Mouse (Mus musculus) heart, postnatal 25 days (tissue): ENCODE results near the gene Mad1l1. TPM values are rescaled to one million over a fixed set of nuclear protein-coding genes. Genes with fewer than 3 reads are reported as not detected.
"Not testable (repeated sequence)": the region's sequence is repeated elsewhere in the genome, so short reads cannot be mapped to it uniquely, and the experiment has no call there.

Source experiments
- DNase-seq: peaks from one replicate; pipeline ENCODE4 v3.0.0; 2022; ENCODE audit warnings: low spot score
- intact Hi-C: fragments of 180-260 bp; cut with DNase I; formaldehyde crosslinking; loops from one replicate; pipeline ENCODE4 v1.15.1; 2025
- total RNA-seq, 2 experiments: library from RNA; stranded (reverse); gene quantifications; 2 replicates each; pipeline ENCODE4 v1.2.3; 2021

Gene Mad1l1
- 10 to 100 TPM; 10.0 to 11.0 TPM for total RNA-seq

DNA sequence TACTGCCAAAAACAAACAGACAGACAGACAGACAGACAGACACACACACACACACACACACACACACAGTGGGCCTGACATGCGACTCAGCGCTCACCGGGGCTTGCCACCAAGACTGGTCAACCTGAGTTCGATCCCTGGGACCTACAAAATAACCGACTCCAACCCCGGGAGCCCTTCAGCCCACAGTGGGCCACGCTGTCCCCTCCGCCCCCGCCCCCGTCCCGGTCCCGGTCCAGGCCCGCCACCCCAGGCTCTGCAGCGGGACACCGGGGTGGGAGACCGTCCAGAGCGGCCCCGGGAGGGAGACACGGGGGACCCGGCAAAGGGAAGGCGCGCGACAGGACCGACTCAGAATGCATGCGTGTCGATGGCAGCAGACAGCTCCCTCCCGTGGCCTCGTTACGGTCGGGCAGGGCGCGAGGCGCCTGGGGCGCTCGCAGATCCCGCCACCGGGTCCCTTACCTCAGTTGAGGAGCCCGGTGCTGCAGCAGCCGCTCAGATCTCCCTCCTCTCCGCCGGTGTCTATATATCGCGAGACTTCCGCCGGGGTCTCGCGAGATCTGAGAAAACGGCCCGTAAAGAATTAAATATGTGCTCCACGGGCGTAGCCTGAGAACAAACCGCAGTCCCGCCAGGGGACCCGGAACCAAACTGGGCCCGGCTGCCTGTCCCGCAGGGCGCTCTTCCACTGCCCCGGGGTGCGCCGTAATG is at the start of gene Mad1l1, which contains the start of gene Nudt1:
Gene Mad1l1 (minus strand): TSS at position 511 of the 714 bp plus-strand sequence.
Gene Nudt1 (plus strand): TSS at position 615 of the 714 bp plus-strand sequence.
- DNase-seq, result peak; percentile 91
- intact Hi-C loops, result no loop called here

DNA sequence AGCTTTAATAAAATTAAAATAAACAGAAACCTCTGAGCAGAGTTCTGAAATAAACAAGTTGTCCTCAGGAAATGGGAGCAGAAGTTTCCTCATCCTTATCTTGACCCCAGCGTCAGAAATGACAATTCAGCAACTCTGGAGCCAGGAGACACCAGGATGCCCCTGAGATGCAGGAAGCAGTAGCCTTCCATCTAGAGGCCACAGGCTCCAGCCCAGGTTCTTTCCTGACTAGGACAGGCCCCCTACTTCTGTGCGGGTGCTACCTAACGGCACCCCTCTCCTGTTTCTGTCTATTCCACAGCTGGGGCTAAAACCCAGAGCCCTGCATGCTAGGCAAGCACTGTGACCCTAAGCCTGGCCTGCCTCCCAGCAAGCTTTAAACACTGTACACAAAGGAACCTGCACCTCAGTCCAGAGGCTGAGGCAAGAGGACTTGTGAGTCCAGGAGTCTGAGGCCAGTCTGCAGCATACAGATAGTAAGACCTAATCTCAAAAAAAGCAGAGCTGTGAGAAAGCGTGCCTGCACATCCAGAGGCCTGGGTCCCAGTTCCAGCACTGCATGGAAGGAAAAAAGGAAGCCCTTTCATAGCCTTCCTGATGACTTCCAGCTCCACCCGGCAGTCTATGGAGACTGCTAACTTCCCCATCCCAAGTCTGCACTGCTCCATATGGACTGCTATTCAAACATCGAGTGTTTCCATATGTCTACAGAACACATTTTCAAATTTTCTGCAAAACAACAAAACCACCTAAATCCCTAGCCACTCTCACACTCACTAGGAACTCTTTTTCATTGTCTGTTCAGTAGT is 49.3 kb upstream of the Mad1l1 start:
- intact Hi-C loops, result no loop called here
- no peak for DNase-seq

DNA sequence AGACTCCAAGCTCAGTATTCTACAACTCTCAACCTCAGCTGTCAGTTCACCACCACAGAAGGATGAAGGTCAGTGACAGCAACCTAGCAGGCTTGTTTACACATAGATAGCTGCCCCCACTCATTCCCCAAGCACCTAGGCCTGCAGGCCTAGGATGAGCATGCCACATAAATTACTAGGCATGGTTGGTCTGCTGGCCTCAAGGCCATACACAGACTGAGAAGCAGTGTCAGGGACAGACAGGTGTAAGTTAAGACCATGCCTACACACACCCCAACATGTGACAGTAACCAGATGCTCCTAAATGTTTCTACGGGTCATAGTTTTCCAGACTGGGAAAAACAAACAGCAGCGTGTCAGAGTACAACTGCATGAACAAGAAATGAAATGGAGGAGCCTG is 48.1 kb upstream of the Mad1l1 start:
- intact Hi-C loops, result no loop called here
- DNase-seq, result no peak

DNA sequence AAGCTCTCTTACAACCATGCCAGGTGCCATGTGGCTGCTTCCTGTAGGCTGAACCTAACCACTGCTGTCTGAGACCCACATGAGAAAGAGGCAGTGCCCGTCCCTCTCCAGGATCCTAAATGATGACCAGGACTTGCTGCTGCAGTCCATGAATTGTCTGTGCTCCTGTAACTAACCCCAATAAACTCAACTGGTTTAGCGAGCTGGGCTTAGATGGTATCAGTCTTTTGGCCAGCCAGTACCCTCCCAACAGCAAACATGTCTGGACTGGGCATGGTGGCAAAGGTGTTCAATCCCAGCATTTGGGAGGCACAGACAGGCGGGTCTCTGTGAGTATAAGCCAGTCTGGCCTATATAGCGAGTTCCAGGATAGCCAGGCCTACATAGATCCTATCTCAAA is 47.6 kb upstream of the Mad1l1 start:
- intact Hi-C loops, result no loop called here

DNA sequence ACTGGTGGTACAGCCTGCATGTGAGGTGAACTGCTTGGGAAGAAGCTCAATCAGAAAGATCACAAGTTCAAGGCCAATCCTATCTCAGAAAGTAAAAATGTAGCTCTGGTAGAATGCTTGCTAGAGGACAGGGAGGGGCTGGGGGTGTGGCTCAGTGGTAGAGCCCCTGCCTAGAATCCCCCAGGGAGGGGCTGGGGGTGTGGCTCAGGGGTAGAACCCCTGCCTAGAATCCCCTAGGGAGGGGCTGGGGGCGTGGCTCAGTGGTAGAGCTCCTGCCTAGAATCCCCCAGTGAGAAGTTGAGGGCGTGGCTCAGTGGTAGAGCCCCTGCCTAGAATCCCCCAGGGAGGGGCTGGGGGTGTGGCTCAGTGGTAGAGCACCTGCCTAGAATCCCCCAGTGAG is 46.8 kb upstream of the Mad1l1 start:
- DNase-seq, intact Hi-C loops: not testable (repeated sequence)

More for the DNA sequence above, 47.6 kb upstream of the Mad1l1 start:
- no peak for DNase-seq

DNA sequence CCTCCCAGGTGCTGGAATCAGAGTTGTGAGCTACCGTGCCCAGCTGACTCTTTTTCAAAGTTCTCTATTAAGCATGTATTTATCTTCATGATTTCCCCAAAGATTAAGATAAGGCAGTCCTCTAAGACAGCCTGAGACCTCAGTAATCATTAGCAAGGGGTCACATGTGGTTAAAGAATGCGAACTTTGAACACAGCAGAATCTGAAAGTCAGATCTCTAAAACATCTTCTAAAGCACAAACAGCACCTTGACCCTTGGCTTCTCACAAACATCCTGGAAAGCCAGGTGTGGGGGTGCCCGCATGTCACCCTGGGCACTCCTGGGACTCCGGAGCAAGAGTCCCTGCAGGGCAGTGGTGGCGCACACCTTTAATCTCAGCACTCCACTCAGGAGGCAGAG is 43.1 kb upstream of the Mad1l1 start:
- intact Hi-C loops, result no loop called here
- DNase-seq, result no peak

DNA sequence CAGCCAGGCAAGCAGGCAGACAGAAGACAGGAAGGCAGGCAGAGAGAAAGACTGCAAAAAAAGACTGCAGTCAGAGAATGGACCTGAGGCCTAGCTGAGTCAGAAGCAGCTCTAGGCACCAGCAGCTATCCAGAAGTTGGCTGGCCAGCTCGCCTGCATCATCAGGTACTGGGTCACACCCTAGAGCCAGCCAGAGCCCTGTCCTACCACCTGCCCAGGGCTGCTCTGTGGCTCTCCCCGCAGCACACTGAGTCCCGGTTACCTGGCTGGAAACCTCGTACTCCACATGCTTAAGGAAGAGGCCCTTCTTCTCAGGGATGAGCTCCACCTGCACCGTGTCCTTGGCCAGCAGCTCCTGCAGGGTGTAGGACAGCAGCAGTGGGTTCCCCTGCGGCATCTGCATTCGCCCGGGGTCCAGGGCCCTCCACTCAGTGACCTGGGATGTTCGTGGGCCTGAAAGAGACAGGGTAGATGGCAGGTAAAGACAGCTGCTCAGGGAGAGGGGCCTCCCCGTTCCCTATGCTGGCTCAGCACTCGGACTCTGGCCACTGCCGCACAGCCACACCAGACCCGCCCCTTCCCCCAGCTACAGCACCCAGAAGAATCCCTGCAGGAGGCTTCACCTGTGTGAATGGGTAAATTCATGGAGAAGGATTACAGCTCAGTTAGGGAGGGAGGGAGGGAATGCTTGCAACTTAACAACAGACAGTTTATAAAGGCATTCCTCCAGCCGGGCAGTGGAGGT is 38.8 kb upstream of the Mad1l1 start:
- intact Hi-C loops, result loop anchor here (10.0 kb wide), 1 partner anchor 175 kb away; no protein-coding TSS in a partner anchor
- no peak for DNase-seq

DNA sequence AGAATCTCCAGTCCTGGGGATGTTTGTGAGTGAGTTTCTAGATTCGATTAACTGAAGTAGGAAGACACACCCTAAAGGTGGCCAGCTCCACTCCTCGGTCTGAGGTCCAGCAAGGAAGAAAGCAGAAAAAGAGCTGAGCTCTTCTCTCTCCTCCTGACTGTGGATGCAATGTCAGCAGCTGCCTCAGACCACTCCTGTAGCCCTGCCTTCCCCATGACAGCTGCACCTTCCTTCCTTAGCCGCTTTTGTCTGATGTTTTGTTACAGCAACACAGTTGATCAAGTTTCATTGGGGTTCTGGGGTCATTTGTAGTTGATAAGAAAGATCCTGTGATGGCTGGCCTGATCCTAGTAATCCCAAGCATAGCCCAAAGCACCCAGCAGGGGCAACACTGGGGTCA is 36.1 kb upstream of the Mad1l1 start:
- DNase-seq, result no peak
- intact Hi-C loops, result loop anchor here (10.0 kb wide), 1 partner anchor 177 kb away; no protein-coding TSS in a partner anchor

DNA sequence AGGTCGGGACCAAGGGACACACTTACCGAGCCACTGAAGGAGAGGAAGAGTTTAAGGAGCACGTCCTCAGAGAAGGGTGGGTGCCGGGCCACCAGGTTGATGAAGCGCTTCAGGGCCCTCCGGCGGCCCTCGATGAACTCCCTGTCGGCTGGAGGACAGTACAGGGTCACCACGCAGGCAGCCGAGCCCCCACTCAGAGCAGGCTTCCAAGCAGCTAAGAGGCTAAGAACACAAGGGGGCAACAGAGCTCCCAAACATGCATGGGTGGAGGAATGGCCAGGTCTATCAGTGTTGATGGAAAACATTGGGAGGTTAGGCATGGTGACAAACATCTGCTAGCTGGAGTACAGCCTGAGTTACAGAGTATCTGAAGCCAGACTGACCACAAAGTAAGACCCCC is 34.6 kb upstream of the Mad1l1 start:
- intact Hi-C loops, result loop anchor here (10.0 kb wide), 1 partner anchor 179 kb away; no protein-coding TSS in a partner anchor
- no peak for DNase-seq

DNA sequence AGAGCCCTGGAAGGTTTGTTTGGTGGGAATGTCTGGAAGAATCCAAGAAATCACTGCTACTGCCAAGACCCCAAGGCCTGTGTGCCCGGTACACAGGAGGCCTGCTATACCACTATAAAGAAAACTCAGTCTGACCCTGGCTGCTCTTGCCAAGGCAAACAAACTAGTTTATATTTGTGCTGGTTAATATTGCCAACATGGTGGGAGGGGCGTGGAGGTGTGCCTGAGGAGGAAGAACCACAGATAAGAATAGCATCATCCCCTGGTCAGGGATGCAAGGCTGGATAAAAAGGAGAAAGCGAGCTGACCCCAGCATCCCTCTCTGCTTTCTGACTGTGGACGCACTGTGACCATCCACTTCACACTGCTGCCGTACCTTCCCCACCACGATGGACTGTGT is 31.0 kb upstream of the Mad1l1 start:
- intact Hi-C loops, result loop anchor here (10.0 kb wide), 1 partner anchor 182 kb away; no protein-coding TSS in a partner anchor
- DNase-seq, result no peak

DNA sequence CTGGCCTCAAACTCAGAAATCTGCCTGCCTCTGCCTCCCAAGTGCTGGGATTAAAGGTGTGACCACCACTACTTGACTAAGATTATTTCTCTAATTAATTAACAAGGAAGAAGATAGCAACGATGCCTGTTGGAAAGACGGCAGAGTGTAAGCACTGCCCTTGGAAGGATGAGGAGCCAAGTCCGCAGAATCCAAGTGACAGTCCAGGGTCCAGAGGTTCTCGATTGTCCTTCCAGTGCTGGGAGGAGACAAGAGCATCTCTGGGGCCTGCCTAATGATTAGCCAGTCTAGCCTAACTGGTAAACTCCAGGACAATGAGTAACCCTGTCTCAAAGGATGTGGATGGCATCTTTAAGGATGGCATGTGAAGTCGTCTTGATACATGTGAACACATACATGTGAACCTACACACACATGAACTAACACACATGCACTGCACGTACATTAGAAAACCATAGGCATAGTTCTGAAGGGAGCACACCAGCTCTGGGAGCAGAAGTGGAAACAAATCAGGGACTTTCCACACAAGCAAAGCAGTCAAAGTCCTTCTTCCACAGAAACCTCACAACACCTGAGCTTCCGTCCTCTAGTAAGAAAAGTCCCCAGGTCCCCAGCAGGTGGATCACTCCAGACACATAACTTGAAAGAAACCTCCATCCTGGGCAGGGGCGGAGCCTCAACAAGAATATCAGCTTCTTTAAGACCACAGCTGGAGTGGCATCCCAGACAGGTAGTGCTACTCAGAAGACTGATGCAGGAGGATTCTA is 29.6 kb upstream of the Mad1l1 start:
- DNase-seq, result no peak
- intact Hi-C loops, result loop anchor here (10.0 kb wide), 1 partner anchor 184 kb away; no protein-coding TSS in a partner anchor

DNA sequence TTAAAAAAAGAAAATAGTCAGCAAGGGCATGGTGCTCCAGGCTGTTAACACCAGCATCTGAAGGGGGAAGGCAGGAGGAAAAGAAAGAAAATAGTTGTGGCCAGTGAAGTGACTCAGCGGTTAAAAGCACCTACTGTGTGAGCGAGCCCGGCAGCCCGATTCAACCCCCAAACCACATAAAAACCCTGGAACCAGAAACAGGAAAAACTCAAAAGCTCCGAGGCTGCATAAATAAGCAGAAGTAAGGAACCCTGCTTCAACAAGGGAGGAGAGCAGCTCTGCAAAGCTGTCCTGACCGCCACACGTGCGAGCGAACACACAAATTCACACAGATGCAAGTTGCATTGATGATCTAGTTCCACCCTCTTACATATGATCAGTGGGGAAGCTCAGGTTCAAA is 28.5 kb upstream of the Mad1l1 start:
- intact Hi-C loops, result loop anchor here (10.0 kb wide), 1 partner anchor 185 kb away; no protein-coding TSS in a partner anchor
- no peak for DNase-seq

DNA sequence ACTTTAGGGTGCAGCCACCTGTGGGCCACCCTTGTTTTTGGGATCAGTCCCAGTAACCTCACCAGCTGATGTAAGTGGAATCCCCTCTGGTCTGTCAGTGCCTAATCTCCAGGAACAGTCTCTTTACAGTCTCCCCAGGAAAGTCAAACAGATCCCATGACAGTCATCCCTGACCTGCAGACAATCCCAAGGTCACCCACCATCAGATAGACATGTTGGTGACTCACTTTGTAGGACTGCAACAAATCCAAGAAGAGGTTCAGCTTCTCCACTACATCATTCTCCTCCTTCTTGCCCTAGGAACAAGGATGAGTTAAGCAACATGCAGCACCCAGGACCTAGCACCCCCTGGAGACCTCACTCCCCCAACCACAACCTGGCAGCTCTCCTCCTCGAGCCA is 24.7 kb upstream of the Mad1l1 start:
- intact Hi-C loops, result no loop called here
- no peak for DNase-seq

DNA sequence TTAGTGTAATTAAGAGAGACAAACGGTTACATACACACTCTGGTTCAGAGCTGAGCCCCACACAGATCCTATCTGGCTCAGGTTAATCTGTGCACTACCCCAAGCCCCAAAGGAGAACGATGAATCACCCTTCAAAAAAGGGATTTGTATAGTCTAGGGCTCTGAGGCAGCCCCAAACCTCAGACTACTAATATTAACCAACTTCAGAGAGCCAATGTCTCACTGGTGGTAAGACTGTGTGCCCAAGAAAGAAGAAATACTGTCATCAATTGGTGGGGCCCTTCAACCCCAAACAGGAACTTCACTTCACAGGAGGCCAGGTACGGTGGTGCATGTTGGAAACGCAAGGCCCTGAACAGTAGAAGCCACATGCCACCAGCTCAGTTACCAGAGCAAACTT is 23.9 kb upstream of the Mad1l1 start:
- no peak for DNase-seq
- intact Hi-C loops, result no loop called here

DNA sequence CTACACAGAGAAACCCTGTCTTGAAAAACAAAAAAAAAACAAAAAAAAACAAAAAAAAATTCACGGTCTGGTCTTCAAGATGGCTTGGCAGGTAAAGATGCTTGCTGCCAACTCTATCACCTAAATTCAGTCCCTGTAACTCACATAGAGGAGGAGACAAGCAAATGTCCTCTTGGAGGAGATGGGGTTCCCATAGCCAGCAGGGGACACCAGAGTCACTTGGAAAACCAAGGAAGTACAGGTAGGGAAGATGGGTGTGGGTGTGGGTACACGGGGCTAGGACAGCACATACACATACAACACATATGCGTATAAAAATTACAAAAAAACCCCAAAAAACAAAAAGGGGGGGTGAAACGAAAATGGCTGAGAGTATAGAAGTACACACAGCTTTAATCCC is 21.5 kb upstream of the Mad1l1 start:
- DNase-seq, result no peak
- intact Hi-C loops, result no loop called here

DNA sequence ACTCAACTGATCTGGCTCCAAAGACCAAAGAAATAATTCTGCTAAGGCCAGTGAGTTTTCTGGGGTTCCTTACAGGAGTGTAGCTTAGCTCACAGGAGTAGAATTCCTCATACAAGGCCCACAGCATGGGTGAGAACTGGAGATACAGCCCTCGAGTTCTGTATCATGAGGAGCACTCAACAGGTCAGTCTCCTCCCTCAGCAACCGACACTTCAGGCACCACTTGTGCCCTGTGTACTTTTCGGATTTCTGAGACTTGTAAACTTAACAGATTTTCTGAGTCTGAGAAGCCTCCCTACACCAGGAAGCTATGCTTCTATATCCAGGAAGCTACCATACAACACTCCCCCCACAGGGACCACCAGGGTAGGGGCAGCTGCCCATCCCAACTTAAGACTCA is 18.5 kb upstream of the Mad1l1 start:
- intact Hi-C loops, result loop anchor here (5.0 kb wide), 1 partner anchor 52 kb away; no protein-coding TSS in a partner anchor
- DNase-seq, result no peak

DNA sequence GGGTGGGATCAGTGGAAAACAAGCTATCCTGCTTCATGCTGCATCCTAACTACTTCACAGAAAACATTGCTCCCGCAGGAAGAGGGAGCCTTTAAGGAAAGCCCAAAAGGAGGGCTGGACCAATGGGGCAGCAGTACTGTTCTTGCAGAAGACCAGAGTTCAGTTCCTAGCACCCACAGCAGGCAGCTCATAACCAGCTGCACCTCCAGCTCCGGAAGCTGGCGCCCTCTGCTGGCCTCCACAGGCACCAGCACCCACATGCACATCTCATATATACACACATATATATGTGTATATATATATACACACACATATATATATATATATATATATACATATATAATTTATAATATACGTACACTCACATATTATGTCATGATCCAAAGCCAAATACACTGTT is 17.4 kb upstream of the Mad1l1 start:
- intact Hi-C loops, result loop anchor here (5.0 kb wide), 1 partner anchor 54 kb away; no protein-coding TSS in a partner anchor

DNA sequence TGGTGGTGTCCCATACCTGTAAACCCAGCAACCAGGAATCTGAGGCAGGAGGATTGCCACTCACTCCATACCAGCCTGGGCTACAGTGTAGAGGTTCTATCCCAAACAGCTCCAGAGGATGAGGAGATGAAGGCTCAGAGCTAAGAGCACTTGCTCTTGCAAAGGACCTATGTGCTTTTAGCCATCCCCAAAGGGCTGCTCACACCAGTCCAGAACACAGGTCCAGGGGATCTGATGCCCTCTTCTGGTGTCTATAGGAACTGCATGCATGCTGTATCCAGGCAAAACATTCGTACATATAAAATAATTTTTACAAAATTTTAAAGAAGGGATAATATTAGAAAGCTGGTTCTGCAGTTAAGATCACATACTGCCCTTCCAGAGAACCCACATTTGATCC is 15.3 kb upstream of the Mad1l1 start:
- no peak for DNase-seq
- intact Hi-C loops, result loop anchor here (5.0 kb wide), 1 partner anchor 56 kb away; no protein-coding TSS in a partner anchor

More for the DNA sequence above, 17.4 kb upstream of the Mad1l1 start:
- DNase-seq, result no peak

DNA sequence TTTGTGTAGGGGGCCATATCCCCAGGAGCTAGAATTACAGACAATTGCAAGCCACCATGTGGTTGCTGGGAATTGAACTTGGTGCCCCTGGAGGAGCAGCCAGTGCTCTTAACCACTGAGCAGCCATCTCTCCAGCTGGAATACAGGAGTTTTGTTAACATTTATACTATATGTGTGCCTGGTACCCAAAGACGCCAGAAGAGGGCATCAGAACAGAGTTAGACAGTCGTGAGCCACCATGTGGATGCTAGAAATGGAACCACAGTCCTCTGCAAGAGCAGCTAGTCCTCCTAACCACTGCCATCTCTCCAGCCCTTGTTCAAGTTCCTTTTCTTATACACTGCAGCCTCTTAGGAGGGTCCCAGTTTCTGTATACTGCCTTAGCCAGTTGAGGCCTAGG is 12.3 kb upstream of the Mad1l1 start:
- no peak for DNase-seq

More for the DNA sequence above, 12.3 kb upstream of the Mad1l1 start:
- intact Hi-C loops, result loop anchor here (2.0 to 5.0 kb wide), 2 partner anchors 79 to 495 kb away; no protein-coding TSS in a partner anchor
